Mouse (Mus musculus): ENCODE results near the gene Clk2.

GRCm38 (mm10) chr3:89209731-89210130 is 45.1 kb downstream of the Clk2 start:
- TF ChIP-seq CTCF (IDR thresholded peaks at IDR 0.05; ENCODE audit: insufficient read depth, low read length) (no peak), POLR2A (IDR thresholded peaks at IDR 0.05; ENCODE audit: borderline replicate concordance, extremely low read depth, low read depth, low read length) (no peak)
